Mouse (Mus musculus): Measurements from ENCODE around the gene Ttc12.

DNA sequence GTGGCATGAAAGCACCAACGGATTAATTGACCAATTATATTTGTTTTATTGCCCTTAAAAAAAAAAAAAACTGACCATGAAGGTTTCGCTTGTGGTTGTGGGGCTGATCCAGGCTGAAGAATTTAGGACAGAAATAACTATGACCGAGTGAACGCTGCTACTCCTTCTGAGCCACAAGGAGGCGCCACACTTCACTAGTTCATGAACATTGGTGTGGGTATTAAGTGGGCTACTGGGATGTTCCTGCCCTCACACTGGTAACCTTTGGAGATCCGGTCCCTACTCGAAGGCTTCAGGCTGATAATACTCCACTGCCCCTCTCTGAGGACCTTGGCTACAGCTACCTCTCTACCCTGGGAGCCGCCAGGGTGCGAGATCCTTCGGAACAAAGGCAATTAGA, 42.9 kb upstream of the Ttc12 start:
- TF ChIP-seq TAL1 (IDR thresholded peaks at IDR 0.05; ENCODE audit: low read length) = no peak
- no peak for TF ChIP-seq GATA1 (IDR thresholded peaks at IDR 0.05; ENCODE audit: low read length)

All from erythroblast, embryonic 14.5 days (primary cell).